Mouse (Mus musculus) bone marrow, adult 2 months (tissue): ENCODE measurements around the gene Pigu.

Experiments
- CTCF ChIP-seq: fragments of 200-500 bp; IDR thresholded peaks from 2 replicates; pipeline ENCODE4 v1.5.1; 2011; ENCODE audit warnings: low read length, control low read depth; ENCODE audit not compliant: control insufficient read depth, insufficient read depth
- POLR2A ChIP-seq: fragments of 200-500 bp; IDR thresholded peaks from 2 replicates; pipeline ENCODE4 v1.6.1; 2011; ENCODE audit warnings: low read depth, mild to moderate bottlenecking, control low read depth, low read length, borderline replicate concordance; ENCODE audit not compliant: control insufficient read depth

DNA sequence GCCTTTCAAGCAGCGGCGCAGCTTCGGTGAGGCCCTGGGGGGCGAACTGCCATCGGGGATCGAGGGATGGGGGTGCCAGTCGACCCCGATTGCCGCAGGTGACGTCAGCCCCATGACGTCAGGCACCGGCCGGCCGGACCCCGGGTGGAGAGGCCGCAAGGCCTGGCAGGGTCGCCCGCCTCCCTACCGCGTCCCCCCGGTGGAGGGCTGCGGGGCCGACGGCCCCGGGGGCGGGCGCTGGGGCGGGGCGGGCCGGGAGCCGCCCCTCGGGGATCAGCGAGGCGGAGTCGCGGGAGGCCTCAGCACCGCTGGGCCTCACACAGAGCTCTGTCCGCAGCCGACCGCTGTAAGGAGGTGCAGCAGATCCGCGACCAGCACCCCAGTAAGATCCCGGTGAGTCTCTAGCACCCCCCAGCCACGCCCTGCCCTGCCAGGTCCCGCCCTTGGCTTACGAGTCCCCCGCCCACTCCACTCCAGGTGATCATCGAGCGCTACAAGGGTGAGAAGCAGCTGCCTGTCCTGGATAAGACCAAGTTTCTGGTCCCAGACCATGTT lies 80.5 kb downstream of the Pigu start:
- TF ChIP-seq CTCF (no peak), POLR2A (no peak; the same call in 1 of the 2 replicates)
